Mouse (Mus musculus): ENCODE results near the gene Ankrd6.

DNA sequence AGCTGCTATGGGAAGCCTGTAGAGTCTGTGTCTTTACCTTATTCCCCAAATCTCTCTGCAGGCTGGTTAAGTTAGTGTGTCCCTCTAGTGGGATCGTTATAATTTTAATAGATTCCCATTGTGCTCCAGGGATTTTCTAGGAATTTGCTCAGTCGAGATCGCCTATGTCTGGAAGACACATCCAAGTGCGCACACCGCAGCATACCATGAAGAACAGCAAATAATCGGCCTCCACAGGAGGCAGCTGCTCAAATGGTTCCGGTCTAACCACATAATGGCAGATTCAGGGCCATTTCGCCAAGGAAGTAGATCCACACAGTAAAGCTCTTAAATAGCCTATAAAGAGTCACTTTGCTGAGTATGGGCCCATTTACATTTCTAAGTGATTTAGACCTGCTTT, 98.3 kb downstream of the Ankrd6 start:
- no peak for TF ChIP-seq CTCF (IDR thresholded peaks at IDR 0.05; ENCODE audit: control insufficient read depth, insufficient read depth, insufficient read length)
- no peak for TF ChIP-seq MAX (IDR thresholded peaks at IDR 0.05)
- TF ChIP-seq MYOG (IDR thresholded peaks at IDR 0.05; ENCODE audit: control insufficient read depth, extremely low read depth, insufficient read length), result no peak
- TF ChIP-seq USF1 (IDR thresholded peaks at IDR 0.05; ENCODE audit: low read depth), result no peak
- TF ChIP-seq FOSL1 (IDR thresholded peaks at IDR 0.05; ENCODE audit: insufficient read depth, low read length, poor library complexity, severe bottlenecking), result no peak
